Mouse (Mus musculus) forebrain, embryonic 16.5 days (tissue): ENCODE results near the gene Olfr694. TPM values are rescaled to one million over a fixed set of nuclear protein-coding genes. Genes with fewer than 3 reads are reported as not detected.

ENCODE experiments used
- polyA plus RNA-seq: library from polyadenylated mRNA; unstranded; fragments of >200 nt; fragmentation: Nextera tagmentation; extraction: Ambion mirVana; gene quantifications from 2 replicates; pipeline ENCODE4 v1.2.1, GENCODE M21; 2015

The Olfr694 gene
- polyA plus RNA-seq, 1 experiment from 2014 or later: not detected

Other genes starting within 250 kb of the Olfr694 start
- not detected in 2 replicates for gene Olfr693, start 11.2 kb downstream of the Olfr694 start, polyA plus RNA-seq
- gene Olfr695, start 24.6 kb upstream of the Olfr694 start, polyA plus RNA-seq: not detected in 2 replicates
- gene Olfr697, start 50.6 kb upstream of the Olfr694 start, polyA plus RNA-seq: not detected in 2 replicates
- gene Olfr698, start 63.6 kb upstream of the Olfr694 start, polyA plus RNA-seq: not detected in 2 replicates
- gene Olfr699, start 101.4 kb upstream of the Olfr694 start, polyA plus RNA-seq: not detected in 2 replicates
- gene Olfr700, start 117.0 kb upstream of the Olfr694 start, polyA plus RNA-seq: not detected in 2 replicates
- not detected in 2 replicates for gene Olfr701, start 122.3 kb upstream of the Olfr694 start, polyA plus RNA-seq
- not detected in 2 replicates for gene Olfr702, start 142.1 kb upstream of the Olfr694 start, polyA plus RNA-seq
- not detected in 2 replicates for gene Olfr703, start 151.5 kb upstream of the Olfr694 start, polyA plus RNA-seq
- gene Olfr704, start 171.4 kb upstream of the Olfr694 start, polyA plus RNA-seq: not detected in 2 replicates
- gene Olfr705, start 185.1 kb upstream of the Olfr694 start, polyA plus RNA-seq: not detected in 2 replicates
- not detected in 2 replicates for gene Olfr706, start 196.3 kb upstream of the Olfr694 start, polyA plus RNA-seq
- not detected in 2 replicates for gene Olfr707, start 209.4 kb upstream of the Olfr694 start, polyA plus RNA-seq
- gene Olfr1532-ps1, start 216.2 kb upstream of the Olfr694 start, polyA plus RNA-seq: not detected in 2 replicates
- gene Olfr709-ps1, start 240.4 kb upstream of the Olfr694 start, polyA plus RNA-seq: not detected in 2 replicates